Mouse (Mus musculus) thymus, postnatal 36 days (tissue): ENCODE data around the gene Spata9.
A peak's percentile ranks its signal among the peaks of the same experiment; 100 is the strongest.

ENCODE experiments used
- DNase-seq, 2 experiments: peaks; one replicate each; pipeline ENCODE4 v3.0.0; 2022; ENCODE audit warnings: mixed read lengths in 2 of 2

Spata9 gene

DNA sequence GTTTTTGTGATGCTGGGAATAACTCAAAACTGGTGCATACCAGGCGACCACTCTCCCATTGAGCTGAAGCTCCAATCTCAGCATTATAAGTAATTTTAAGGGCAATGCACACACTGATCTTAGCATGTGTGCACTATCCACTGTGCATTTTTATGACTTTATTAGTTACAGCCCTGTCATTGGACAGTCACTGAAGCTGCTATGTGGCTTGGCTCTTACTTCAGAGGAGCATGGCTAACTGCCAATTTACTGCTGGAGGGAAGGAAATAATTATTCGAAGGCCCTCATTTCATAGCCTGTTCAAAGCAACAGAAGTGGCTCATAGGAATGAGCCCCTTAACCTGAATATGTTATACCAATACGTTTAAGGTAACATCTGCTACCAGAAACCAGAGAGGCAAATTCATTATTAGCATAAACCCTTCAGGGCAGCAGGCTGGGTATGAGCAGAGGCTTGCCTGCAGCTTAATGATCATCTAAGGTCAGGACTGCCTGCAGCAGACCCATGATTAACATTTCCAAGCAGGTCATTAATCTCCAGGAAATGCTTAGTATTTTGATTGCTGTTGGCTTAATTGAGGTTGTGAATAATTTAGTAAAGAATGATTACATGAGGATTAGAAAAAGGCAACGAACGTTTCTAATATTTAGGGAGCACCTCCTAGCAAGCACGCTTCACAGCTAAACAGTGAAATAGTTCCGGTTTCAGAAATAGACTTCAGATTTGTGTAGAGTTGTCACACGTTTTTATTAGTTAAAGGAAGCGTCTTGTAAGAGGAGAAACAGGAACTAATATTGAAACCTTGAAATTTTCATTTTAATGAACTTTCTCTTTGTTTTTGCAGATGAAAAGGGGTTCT lies 25.4 kb downstream of the Spata9 start:
- no peak for DNase-seq

DNA sequence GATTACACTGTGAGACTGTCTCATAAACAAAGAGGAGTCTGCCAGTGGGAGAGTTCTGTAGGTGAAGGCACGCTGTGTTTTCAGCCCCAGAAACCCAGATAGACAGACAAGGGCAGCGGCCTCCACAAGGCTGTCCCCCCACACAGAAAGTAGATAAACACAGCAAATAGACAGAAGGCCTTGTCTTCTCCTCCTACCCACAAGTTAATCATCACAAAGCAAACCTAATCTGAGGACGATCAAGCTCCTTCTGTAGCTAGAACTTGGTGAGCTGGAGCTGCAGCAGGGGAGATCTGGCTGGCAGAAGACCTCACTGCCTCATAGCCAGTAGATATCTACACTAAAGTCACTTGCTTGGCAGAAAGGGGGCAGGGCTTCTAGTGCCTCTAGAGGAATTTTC lies 36.3 kb downstream of the Spata9 start:
- DNase-seq = no peak

DNA sequence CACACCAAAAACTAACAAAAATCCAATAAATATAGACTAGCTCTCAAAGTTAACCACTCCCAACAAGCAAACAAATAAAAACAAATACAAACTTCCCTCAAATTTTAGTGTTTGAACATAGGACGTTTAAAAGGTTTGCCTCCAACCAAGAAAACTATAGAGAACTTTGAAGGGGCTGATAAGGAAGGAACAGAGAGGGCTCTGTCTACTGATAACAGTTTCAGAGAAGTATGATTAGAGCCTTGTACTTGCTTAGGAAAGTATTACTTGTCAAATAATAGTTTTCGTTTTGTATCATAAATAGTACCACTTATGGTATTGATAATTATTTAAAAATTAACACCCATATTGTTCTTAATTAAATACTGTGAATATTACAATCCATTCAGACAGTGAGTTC lies 47.6 kb downstream of the Spata9 start:
- DNase-seq = no peak

DNA sequence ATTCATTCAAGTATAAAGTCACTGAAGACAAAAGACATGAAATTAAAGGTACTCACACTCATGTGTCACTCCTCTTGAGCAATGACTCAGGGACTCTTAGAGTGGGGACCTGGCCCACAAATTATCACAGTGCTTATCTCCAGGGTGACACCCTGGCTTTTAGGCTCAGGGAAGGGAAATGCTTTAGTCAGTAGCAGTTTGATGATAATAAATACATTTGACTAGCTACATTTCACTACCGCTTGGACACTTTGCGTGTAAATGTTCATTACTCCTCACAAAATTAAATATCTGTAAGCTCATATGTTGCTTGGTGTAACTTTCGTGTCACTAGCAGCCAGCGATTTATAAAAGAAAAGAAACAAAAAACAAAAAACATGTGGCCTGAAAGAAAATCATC lies 50.5 kb downstream of the Spata9 start:
- no peak for DNase-seq

DNA sequence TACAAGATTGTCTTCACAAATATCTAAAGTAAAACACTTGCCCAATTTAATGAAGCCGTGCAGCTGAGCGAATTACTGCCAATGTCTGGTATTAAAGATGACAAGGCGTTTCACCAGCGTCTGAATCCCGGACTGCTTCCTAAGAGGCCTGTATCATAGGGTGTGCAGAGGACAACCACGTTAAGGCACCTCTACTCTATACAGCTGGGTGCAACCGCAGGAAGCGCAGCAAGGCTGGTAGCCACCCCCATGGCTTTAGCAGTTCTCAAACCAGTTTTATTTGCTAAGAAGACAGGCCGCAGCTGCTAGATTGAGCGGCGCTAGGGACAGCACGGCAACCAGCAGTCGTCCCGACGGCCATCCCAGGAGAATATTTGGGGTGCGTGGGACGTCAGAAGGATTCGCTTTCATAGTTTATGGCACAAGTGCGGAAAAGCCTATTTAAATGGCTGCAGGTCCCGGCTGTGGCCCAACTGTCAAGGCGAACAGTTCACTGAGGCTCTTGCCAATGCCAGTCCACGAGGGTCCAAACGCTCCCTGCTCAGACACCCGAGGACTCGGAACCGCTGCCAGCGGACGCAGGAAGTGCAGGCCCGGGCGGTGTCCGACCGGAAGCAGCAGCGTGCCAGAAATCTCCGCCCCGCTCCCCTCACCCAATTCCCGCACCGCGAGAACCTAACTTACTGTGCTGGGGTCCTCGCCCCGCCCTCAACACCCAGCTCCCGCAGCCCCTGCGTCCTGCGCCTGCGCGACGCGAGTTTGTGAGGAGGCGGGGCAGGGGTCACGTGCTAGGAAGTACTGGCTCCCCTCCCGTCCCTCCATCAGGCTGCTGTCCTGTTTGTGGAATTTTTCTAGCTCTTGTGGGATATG lies 51.3 kb downstream of the Spata9 start, which contains the start of gene Rfesd:
Rfesd (minus strand) TSS at position 746 of the 870 bp plus-strand sequence.
- peak; percentile 98 to 99 for DNase-seq

DNA sequence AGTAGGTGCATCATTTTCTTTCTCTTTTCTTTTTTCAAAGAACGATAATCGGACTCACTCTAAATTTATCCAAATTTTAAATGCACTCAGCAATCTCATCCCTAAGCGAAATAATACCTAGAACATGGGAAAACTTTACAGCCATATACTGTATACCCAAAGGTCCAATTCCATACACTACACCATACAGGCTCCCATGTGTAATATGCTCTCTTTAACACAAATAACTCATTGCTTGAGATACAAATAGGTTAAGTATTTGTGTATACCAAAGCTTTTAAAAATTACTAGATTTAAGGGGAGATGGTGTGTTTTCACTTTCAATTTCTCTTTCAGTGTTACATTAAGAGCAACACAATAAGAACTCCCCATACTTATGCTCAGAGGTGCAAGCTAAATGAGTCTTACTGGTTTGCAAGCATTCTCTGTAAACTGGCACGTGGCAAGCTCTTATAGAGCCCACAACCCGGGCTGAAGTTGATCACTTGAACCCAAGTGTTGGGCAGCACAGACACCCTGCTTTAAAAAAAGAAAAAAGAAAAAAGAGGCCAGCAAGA lies 52.0 kb downstream of the Spata9 start:
- no peak for DNase-seq

DNA sequence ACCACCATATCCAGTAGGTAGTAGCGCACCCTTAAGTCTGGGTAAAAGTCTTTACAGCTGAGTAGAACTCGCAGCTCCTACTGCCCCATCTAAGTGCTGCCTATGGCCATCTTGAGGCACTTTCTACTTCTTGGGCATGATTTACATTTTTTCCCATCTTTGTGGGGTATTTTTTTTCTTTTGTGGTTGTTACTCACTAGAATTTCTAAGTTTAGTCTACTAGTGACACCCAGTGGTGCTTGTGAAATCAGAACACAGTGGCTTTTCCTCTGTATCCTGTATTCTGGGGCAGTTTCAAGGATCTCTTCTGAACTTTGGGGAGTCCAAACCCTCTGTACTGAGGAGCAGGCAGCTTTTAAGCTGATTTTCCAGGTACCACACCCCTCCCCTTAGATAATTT lies 54.8 kb downstream of the Spata9 start:
- DNase-seq = no peak

DNA sequence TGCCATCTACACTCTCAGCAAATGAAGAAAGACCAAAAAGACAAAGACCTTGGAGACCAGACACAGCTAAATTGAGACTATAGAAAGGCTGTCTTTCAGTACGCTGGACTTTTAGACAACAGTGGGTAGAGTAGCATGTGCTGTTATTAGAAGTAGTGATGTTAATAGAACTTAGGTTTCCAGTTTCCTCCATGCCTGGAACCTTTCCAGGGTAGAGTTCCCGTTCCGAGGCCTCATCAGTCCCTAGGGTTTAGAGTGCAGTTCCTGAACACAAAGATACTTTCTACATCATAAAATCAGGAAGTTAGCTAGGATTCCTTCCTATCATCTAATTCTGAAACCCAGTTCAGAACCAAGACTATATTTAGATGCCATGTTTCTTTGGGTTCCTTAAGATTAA lies 57.6 kb downstream of the Spata9 start:
- DNase-seq = no peak

DNA sequence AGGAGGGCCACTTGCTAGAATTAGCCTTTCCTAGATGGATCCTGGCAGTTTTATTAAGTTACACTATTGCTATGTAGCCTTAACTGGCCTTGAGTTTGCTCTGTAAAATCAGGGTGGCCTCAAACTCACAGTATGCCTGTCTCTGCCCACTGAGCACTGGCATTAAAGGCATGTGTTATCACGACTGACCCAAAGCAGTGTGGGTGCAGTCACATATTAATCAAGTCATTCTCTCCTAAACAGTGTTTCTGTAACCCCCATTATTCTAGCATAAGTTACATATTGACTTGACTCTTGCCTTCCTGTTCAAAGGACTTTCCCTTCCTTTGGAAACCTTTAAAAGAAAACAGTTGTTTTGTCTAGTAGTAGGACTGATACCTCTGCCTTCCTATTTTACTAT lies 75.5 kb downstream of the Spata9 start:
- no peak for DNase-seq

DNA sequence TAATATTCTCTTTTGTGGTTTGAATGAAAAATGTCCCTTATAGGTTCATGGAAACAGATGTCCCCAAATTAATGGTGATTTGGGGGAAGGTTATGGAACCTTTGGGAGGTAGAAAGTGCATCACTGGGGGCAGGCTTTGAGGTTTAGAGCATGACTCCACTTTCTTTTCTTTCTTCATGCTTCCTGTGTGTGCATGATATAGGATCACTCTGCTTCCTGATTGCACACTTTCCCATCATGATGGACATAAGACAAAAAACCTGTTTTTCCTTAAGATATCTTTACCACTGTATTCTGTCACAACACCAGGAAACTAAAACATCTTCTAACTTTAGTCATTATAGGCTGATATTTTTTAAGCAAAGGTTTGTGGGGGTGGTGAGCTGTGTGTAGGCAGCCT lies 78.0 kb downstream of the Spata9 start:
- no peak for DNase-seq
